Mouse (Mus musculus) ovary, postnatal 10 days (tissue): ENCODE measurements around the gene Neb.

ENCODE experiments used
- DNase-seq: peaks from one replicate; pipeline ENCODE4 v3.0.0; 2022; ENCODE audit warnings: low spot score

Neb gene

GRCm38 (mm10) chr2:52306635-52307034, 71.6 kb downstream of the Neb start:
- DNase-seq = no peak

GRCm38 (mm10) chr2:52304554-52304953, 73.7 kb downstream of the Neb start:
- DNase-seq = no peak

- DNase-seq = no peak
Observed at GRCm38 (mm10) chr2:52303405-52303804, 74.9 kb downstream of the Neb start.

- no peak for DNase-seq
Observed at GRCm38 (mm10) chr2:52297969-52298368, 80.3 kb downstream of the Neb start.

GRCm38 (mm10) chr2:52296779-52297178, 81.5 kb downstream of the Neb start:
- DNase-seq = no peak

GRCm38 (mm10) chr2:52287436-52287835, 90.8 kb downstream of the Neb start:
- DNase-seq = no peak

GRCm38 (mm10) chr2:52286421-52286820, 91.9 kb downstream of the Neb start:
- no peak for DNase-seq

- DNase-seq = no peak
Observed at GRCm38 (mm10) chr2:52272146-52272545, 106.1 kb downstream of the Neb start.

- no peak for DNase-seq
Observed at GRCm38 (mm10) chr2:52270911-52271310, 107.4 kb downstream of the Neb start.

- no peak for DNase-seq
Observed at GRCm38 (mm10) chr2:52262149-52262548, 116.1 kb downstream of the Neb start.

GRCm38 (mm10) chr2:52252037-52252436, 126.2 kb downstream of the Neb start:
- no peak for DNase-seq

GRCm38 (mm10) chr2:52248316-52248826, 129.9 kb downstream of the Neb start:
- no peak for DNase-seq

- no peak for DNase-seq
Observed at GRCm38 (mm10) chr2:52245091-52245490, 133.2 kb downstream of the Neb start.

- no peak for DNase-seq
Observed at GRCm38 (mm10) chr2:52242691-52243090, 135.6 kb downstream of the Neb start.

GRCm38 (mm10) chr2:52237892-52238291, 140.4 kb downstream of the Neb start:
- no peak for DNase-seq

GRCm38 (mm10) chr2:52227584-52227983, 150.7 kb downstream of the Neb start:
- no peak for DNase-seq

- DNase-seq = no peak
Observed at GRCm38 (mm10) chr2:52224366-52224765, 153.9 kb downstream of the Neb start.

GRCm38 (mm10) chr2:52220074-52220473, 158.2 kb downstream of the Neb start:
- DNase-seq = no peak

- DNase-seq = no peak
Observed at GRCm38 (mm10) chr2:52215945-52216344, 162.3 kb downstream of the Neb start.

GRCm38 (mm10) chr2:52212561-52212961, 165.7 kb downstream of the Neb start:
- DNase-seq = no peak

GRCm38 (mm10) chr2:52211358-52211899, 166.8 kb downstream of the Neb start:
- no peak for DNase-seq

GRCm38 (mm10) chr2:52210685-52211084, 167.6 kb downstream of the Neb start:
- no peak for DNase-seq

- no peak for DNase-seq
Observed at GRCm38 (mm10) chr2:52204992-52205391, 173.3 kb downstream of the Neb start.

- no peak for DNase-seq
Observed at GRCm38 (mm10) chr2:52193629-52194028, 184.6 kb downstream of the Neb start.
